Comparison of ENCODE assay signal across 8 mouse cellular contexts in genomic region chr15:81522036-81522751, GRCm38 (mm10). TPM values are rescaled to one million over a fixed set of nuclear protein-coding genes. Genes with fewer than 3 reads are reported as not detected.
DNase-seq lines count a peak whose midpoint lies in the region; ATAC-seq and TF ChIP-seq lines count a peak whose summit lies in the region.

No protein-coding gene starts in this region.

- peak; percentile 74; the same call in 1 of the 2 replicates for TF ChIP-seq POLR2A in bone marrow macrophage, adult 2 months (IDR thresholded peaks at IDR 0.05; ENCODE audit: borderline replicate concordance, low read depth, low read length)

- H3K4me3 ChIP-seq in E14TG2a.4 (replicated peaks; ENCODE audit: low read length) = peak overlapping the region; percentile 83
- H3K4me3 ChIP-seq in bone marrow macrophage, adult 2 months (ENCODE audit: insufficient read depth, low read length) = peak overlapping the region; percentile 87
- peak overlapping the region; percentile 80 for H3K4me3 ChIP-seq in heart, embryonic 16.5 days (ENCODE audit: low read length)

- no peaks in the 10 kb centered on the region for H3K36me3 ChIP-seq in E14TG2a.4 (ENCODE audit: insufficient read depth, low read length)
- no peaks in the 10 kb centered on the region for H3K36me3 ChIP-seq in heart, embryonic 16.5 days (ENCODE audit: control insufficient read depth, insufficient read depth)

- no peak for TF ChIP-seq CTCF in E14TG2a.4 (conservative IDR thresholded peaks at IDR 0.05; ENCODE audit: low read length)
- TF ChIP-seq CTCF in bone marrow macrophage, adult 2 months (IDR thresholded peaks at IDR 0.05; ENCODE audit: low read depth, low read length) = no peak

- H3K4me1 ChIP-seq in E14TG2a.4 (replicated peaks; ENCODE audit: low read depth, low read length) = peaks cover 65% of the 10 kb centered on the region
- H3K4me1 ChIP-seq in bone marrow macrophage, adult 2 months (ENCODE audit: control insufficient read depth, insufficient read depth, low read length) = peaks cover 13% of the 10 kb centered on the region
- H3K4me1 ChIP-seq in heart, embryonic 16.5 days (ENCODE audit: control insufficient read depth, insufficient read depth, low read length) = peaks cover 4% of the 10 kb centered on the region; the same call in 1 of the 2 replicates

- peak; percentile 72 for DNase-seq in kidney, postnatal 14 days
- peak; percentile 80 for DNase-seq in lung, postnatal 10 days
- DNase-seq in ovary, postnatal 10 days (ENCODE audit: low spot score) = peak; percentile 50
- peak; percentile 75 to 76 for DNase-seq in thymus, postnatal 36 days

- H3K4me2 ChIP-seq in heart, embryonic 16.5 days (ENCODE audit: low read depth, low read length) = peak overlapping the region; percentile 96

- no peaks in the 10 kb centered on the region for H3K9me3 ChIP-seq in E14TG2a.4 (ENCODE audit: low read length)
- H3K9me3 ChIP-seq in heart, embryonic 16.5 days (replicated peaks; ENCODE audit: control insufficient read depth, low read length) = no peaks in the 10 kb centered on the region

- ATAC-seq in erythroblast, adult 5-6 weeks (replicated peaks; ENCODE audit: low FRiP score, poor library complexity, severe bottlenecking) = peak; percentile 54
- peak; percentile 46 for ATAC-seq in heart, embryonic 16.5 days (replicated peaks; ENCODE audit: extremely low read depth, insufficient read depth, low FRiP score)

- no peaks in the 10 kb centered on the region for H3K27me3 ChIP-seq in E14TG2a.4 (ENCODE audit: insufficient read depth, low read length)
- H3K27me3 ChIP-seq in heart, embryonic 16.5 days (ENCODE audit: control insufficient read depth, insufficient read depth, low read length) = no peaks in the 10 kb centered on the region

- peak overlapping the region; percentile 86 for H3K9ac ChIP-seq in heart, embryonic 16.5 days (ENCODE audit: low read length)

- H3K27ac ChIP-seq in bone marrow macrophage, adult 2 months (ENCODE audit: insufficient read depth, low read depth, low read length) = peak overlapping the region; percentile 99
- H3K27ac ChIP-seq in heart, embryonic 16.5 days (ENCODE audit: low read length) = peak overlapping the region; percentile 97

- 2% methylated on average over 38 of the region's 38 CpGs for WGBS in heart, embryonic 16.5 days

RNA-seq across cellular contexts. Expression of gene Rbx1, which starts 56.1 kb away (rescaled TPM):
- polyA plus RNA-seq in bone marrow macrophage, adult 2 months (2012; ENCODE audit: insufficient read depth, insufficient read length, missing spikeins) = 113 and 142 TPM in 2 replicates
- 52.7 and 66.1 TPM in 2 replicates for total RNA-seq in erythroblast, adult 5-6 weeks (2015; ENCODE audit: low replicate concordance)
- 38.1 and 39.2 TPM in 2 replicates for total RNA-seq in erythroblast, adult 5-6 weeks (2017; ENCODE audit: low replicate concordance)
- 344 TPM in 2 replicates for polyA plus RNA-seq in heart, embryonic 16.5 days (2015; fragmentation: Nextera tagmentation; extraction: Ambion mirVana)

Comparison
In these comparisons a context has a peak if more than half of its experiments do, and no peak if none do; other contexts are left out.
1. Peak in every context shown above with its lines: DNase-seq, ATAC-seq, H3K4me3 ChIP-seq and H3K27ac ChIP-seq.